Mouse (Mus musculus) stomach, postnatal 0 days (tissue): ENCODE measurements around the gene Prmt3. TPM values are rescaled to one million over a fixed set of nuclear protein-coding genes. Genes with fewer than 3 reads are reported as not detected.

Experiments
- ATAC-seq: fragments of 200-750 bp; cut with Nextera tagmentation; 2 replicates; pipeline ENCODE4 v1.8.0; 2017; ENCODE audit not compliant: low FRiP score, low TSS enrichment
- DNase-seq: peaks from one replicate; pipeline ENCODE4 v3.0.0-alpha.2; 2016; ENCODE audit warnings: low spot score
- H3K27ac ChIP-seq: fragments of 300-500 bp; sonication (generic); replicated peaks from 2 replicates; pipeline ENCODE4 v1.5.1; 2014; ENCODE audit warnings: mild to moderate bottlenecking, control low read depth
- H3K27me3 ChIP-seq: fragments of 300-500 bp; sonication (generic); 2 replicates; pipeline ENCODE4 v1.6.1; 2014; ENCODE audit warnings: low read length; ENCODE audit not compliant: control insufficient read depth, insufficient read depth
- H3K36me3 ChIP-seq: fragments of 300-500 bp; sonication (generic); 2 replicates; pipeline ENCODE4 v1.6.1; 2014; ENCODE audit warnings: low read length, mixed read lengths; ENCODE audit not compliant: control insufficient read depth, insufficient read depth
- H3K4me1 ChIP-seq: fragments of 300-500 bp; sonication (generic); replicated peaks from 2 replicates; pipeline ENCODE4 v1.6.1; 2014; ENCODE audit warnings: antibody characterized with exemption; ENCODE audit not compliant: control insufficient read depth, insufficient read depth
- H3K4me2 ChIP-seq: fragments of 300-500 bp; sonication (generic); replicated peaks from 2 replicates; pipeline ENCODE4 v1.6.1; 2014; ENCODE audit warnings: low read depth, mild to moderate bottlenecking, control low read depth, moderate library complexity
- H3K4me3 ChIP-seq: fragments of 300-500 bp; sonication (generic); 2 replicates; pipeline ENCODE4 v1.5.1; 2014; ENCODE audit warnings: low read depth, low read length, control low read depth
- H3K9ac ChIP-seq: fragments of 300-500 bp; sonication (generic); 2 replicates; pipeline ENCODE4 v1.6.1; 2014; ENCODE audit warnings: mild to moderate bottlenecking, low read length, control low read depth, mixed read lengths
- H3K9me3 ChIP-seq: fragments of 300-500 bp; sonication (generic); 2 replicates; pipeline ENCODE4 v1.6.1; 2016; ENCODE audit warnings: low read length; ENCODE audit not compliant: control insufficient read depth
- CTCF ChIP-seq: IDR thresholded peaks from 2 replicates; pipeline ENCODE4 v1.5.1; 2016; ENCODE audit warnings: antibody characterized with exemption, low read depth, mild to moderate bottlenecking, moderate library complexity
- EP300 ChIP-seq: optimal IDR thresholded peaks from 2 replicates; pipeline ENCODE3; 2016; ENCODE audit warnings: antibody characterized with exemption
- WGBS: fragments of 180-500 bp; shearing (Covaris S2); extraction: QIAGEN DNeasy Blood & Tissue Kit; methylation state at CpG from one replicate; pipeline ENCODE4 v1.1.7; 2014; 5-methylcytosine and 5-hydroxymethylcytosine counted together
- polyA plus RNA-seq: library from polyadenylated mRNA; unstranded; fragments of >200 nt; fragmentation: Nextera tagmentation; extraction: Ambion mirVana; gene quantifications from 2 replicates; pipeline ENCODE4 v1.2.1, GENCODE M21; 2015

Prmt3 gene
- polyA plus RNA-seq, 1 experiment from 2014 or later, result 23.5 TPM

DNA sequence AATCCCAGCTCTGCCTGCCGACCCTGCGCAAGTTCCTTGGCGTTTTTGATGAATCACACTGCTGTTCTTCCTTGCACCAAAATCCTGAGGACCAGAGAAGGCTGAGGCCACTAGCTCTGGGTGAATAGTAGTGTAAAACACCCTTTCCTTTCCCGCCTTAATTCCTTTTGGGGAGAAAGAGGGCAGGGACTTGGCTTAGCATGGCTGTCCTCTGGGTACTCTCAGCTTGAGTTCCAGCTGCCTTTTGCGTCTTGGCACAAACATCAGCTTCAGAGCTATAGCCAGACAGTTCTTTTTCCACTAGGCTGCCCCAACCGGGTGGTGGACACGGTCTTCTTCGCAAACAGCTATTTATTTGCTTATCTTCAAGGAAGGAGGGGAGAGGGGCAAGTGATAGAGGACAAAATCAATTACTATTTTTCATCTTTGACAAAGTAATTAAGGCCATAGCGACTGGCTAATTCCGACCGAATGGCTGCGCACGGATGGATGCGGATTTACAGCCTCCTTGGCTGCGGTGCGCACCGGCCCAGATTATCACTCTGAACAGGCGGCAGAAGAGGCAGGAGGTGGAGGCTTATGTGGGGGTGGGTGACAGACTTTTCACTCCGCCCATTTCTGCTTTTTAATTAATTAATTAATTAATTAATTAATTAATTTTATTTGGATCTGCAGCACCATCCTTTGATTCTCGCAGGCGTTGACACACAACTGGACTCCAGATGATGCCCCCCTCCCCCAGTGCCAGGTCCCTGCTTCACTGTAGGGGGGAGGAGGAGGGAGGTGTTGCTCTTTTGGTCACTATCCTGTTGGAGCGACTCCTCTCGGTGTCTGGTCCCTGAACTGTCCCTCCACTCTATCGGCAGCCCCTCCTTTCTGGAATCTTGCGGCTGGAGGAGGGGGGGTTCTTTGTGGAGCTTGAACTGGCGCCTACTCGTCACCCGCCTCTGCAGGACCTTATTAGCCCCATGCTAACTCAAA is 129.3 kb downstream of the Prmt3 start:
- 3% methylated on average over 28 of the region's 28 CpGs for WGBS
- no peak overlapping the region for H3K4me3 ChIP-seq
- peaks cover 31% of the 10 kb centered on the region; the same call in 1 of the 2 replicates for H3K27me3 ChIP-seq
- no peak overlapping the region for H3K27ac ChIP-seq
- no peaks in the 10 kb centered on the region for H3K4me1 ChIP-seq
- DNase-seq (no peak), ATAC-seq (no peak)
- H3K9ac ChIP-seq, result no peak overlapping the region
- no peak overlapping the region for H3K4me2 ChIP-seq
- TF ChIP-seq CTCF (no peak), EP300 (no peak)
- no peaks in the 10 kb centered on the region for H3K36me3 ChIP-seq
- no peaks in the 10 kb centered on the region for H3K9me3 ChIP-seq

Other genes starting within 250 kb of the Prmt3 start
- not detected in 2 replicates for gene Dbx1, start 141.5 kb upstream of the Prmt3 start, polyA plus RNA-seq
- 85.4 and 96.0 TPM in 2 replicates for gene Htatip2, start 19.2 kb upstream of the Prmt3 start, polyA plus RNA-seq
- gene Slc6a5, start 131.8 kb downstream of the Prmt3 start, polyA plus RNA-seq, result not detected in 2 replicates
- gene Nell1, start 196.5 kb downstream of the Prmt3 start, polyA plus RNA-seq, result 1.8 TPM in 2 replicates